Mouse (Mus musculus): Measurements from ENCODE around the gene Siah1a.

GRCm38 (mm10) chr8:86695703-86696102, 50.0 kb downstream of the Siah1a start:
- TF ChIP-seq POLR2A (IDR thresholded peaks at IDR 0.05; ENCODE audit: borderline replicate concordance, control insufficient read depth, low read depth, low read length) = no peak
- no peak for TF ChIP-seq CTCF (IDR thresholded peaks at IDR 0.05; ENCODE audit: control insufficient read depth, insufficient read depth, low read length)
